Mouse (Mus musculus) hindbrain, embryonic 13.5 days (tissue): Measurements from ENCODE around the gene Rnf115. TPM values are rescaled to one million over a fixed set of nuclear protein-coding genes. Genes with fewer than 3 reads are reported as not detected.
"Not testable (repeated sequence)": the region's sequence is repeated elsewhere in the genome, so short reads cannot be mapped to it uniquely, and the experiment has no call there.

Experiments used
- ATAC-seq: fragments of 200-750 bp; cut with Nextera tagmentation; 2 replicates; pipeline ENCODE4 v1.8.0; 2017; ENCODE audit warnings: moderate TSS enrichment; ENCODE audit not compliant: low FRiP score
- H3K27ac ChIP-seq: fragments of 300-500 bp; sonication (generic); 2 replicates; pipeline ENCODE4 v1.5.1; 2015; ENCODE audit warnings: inconsistent platforms, mild to moderate bottlenecking, moderate library complexity
- H3K27me3 ChIP-seq: fragments of 300-500 bp; sonication (generic); 2 replicates; pipeline ENCODE4 v1.6.1; 2015; ENCODE audit warnings: mild to moderate bottlenecking, inconsistent platforms
- H3K36me3 ChIP-seq: fragments of 300-500 bp; sonication (generic); 2 replicates; pipeline ENCODE4 v1.6.1; 2015; ENCODE audit warnings: mild to moderate bottlenecking, inconsistent platforms
- H3K4me1 ChIP-seq: fragments of 300-500 bp; sonication (generic); replicated peaks from 2 replicates; pipeline ENCODE4 v1.6.1; 2015; ENCODE audit warnings: inconsistent platforms
- H3K4me2 ChIP-seq: fragments of 300-500 bp; sonication (generic); 2 replicates; pipeline ENCODE4 v1.6.1; 2015; ENCODE audit warnings: inconsistent platforms, mild to moderate bottlenecking, moderate library complexity
- H3K4me3 ChIP-seq: fragments of 300-500 bp; sonication (generic); 2 replicates; pipeline ENCODE4 v1.5.1; 2015; ENCODE audit warnings: mild to moderate bottlenecking, inconsistent platforms
- H3K9ac ChIP-seq: fragments of 300-500 bp; sonication (generic); 2 replicates; pipeline ENCODE4 v1.6.1; 2015; ENCODE audit warnings: mild to moderate bottlenecking, inconsistent platforms
- H3K9me3 ChIP-seq: fragments of 300-500 bp; sonication (generic); 2 replicates; pipeline ENCODE4 v1.6.1; 2016; ENCODE audit warnings: inconsistent platforms
- WGBS: fragments of 180-500 bp; shearing (Covaris S2); methylation state at CpG from one replicate; pipeline ENCODE4 v1.1.7; 2015; 5-methylcytosine and 5-hydroxymethylcytosine counted together
- polyA plus RNA-seq: library from polyadenylated mRNA; unstranded; fragments of >200 nt; fragmentation: Nextera tagmentation; extraction: Ambion mirVana; gene quantifications from 2 replicates; pipeline ENCODE4 v1.2.1, GENCODE M21; 2015

Gene Rnf115
- polyA plus RNA-seq, 1 experiment from 2014 or later = 70.3 TPM

DNA sequence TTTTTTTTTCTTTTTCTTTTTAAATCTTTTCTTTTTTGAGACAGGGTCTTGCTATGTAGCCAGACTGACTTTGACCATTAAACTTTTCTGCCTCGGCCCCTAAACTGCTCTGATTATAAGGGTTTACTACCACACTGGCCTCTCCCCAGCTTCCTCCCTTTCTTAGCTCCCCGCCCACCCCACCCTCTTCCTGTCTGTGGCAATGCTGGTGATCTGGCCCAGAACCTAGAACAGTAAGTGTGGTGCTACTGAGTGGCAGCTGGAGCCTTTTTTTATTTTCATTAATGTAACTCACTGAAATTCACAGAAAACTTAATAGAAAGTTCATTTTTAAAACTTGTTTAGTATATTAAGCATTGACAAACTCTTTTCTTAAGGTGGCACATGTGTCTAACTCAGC lies 11.6 kb upstream of the Rnf115 start:
- WGBS = 90% methylated on average over 2 of the region's 2 CpGs
- Histone ChIP-seq H3K27me3 (no peaks in the 10 kb centered on the region), H3K36me3 (peaks cover 67% of the 10 kb centered on the region), H3K9ac (no peak overlapping the region), H3K9me3 (no peaks in the 10 kb centered on the region), H3K4me2 (no peak overlapping the region), H3K4me3 (no peak overlapping the region), H3K4me1 (no peaks in the 10 kb centered on the region), H3K27ac (no peak overlapping the region)
- ATAC-seq = no peak

DNA sequence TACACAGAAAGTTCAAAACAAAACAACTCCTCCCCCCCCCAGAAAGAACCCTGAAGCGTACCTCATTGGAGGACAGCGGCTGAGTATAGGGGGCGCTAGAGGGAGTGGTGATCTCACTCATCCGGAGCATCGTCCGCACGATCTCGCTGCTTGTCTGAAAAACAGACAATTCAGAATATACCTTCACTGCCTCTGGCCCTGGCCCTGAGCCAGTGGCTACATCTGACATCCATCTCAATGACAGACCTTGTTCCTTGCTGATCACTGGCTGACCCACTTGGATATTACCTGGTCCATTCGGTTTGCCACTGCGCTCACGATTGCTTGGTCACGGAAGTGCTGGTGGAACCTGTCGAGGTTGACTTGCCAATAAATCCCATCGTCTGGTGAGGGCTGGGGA lies 8.3 kb upstream of the Rnf115 start:
- peak; percentile 13; the same call in 1 of the 2 replicates for ATAC-seq
- no peaks in the 10 kb centered on the region for H3K27me3 ChIP-seq
- no peak overlapping the region for H3K27ac ChIP-seq
- no peaks in the 10 kb centered on the region for H3K9me3 ChIP-seq
- H3K9ac ChIP-seq = no peak overlapping the region
- no peaks in the 10 kb centered on the region for H3K4me1 ChIP-seq
- H3K4me3 ChIP-seq = no peak overlapping the region
- H3K36me3 ChIP-seq = peaks cover 61% of the 10 kb centered on the region
- WGBS = 37% methylated on average over 14 of the region's 14 CpGs
- 0 out of 2 replicates have a peak overlapping the region, but pooled peaks have one; percentile 15 for H3K4me2 ChIP-seq

GRCm38 (mm10) chr3:96727828-96728633 lies 567 bp downstream of the Rnf115 start:
- Histone ChIP-seq H3K4me2 (peak overlapping the region; percentile 63), H3K4me1 (peaks cover 38% of the 10 kb centered on the region), H3K4me3 (peak overlapping the region; percentile 92), H3K9me3 (no peaks in the 10 kb centered on the region), H3K36me3 (peaks cover 9% of the 10 kb centered on the region), H3K27ac (peak overlapping the region; percentile 90), H3K9ac (peak overlapping the region; percentile 79), H3K27me3 (no peaks in the 10 kb centered on the region)
- peak; percentile 75 for ATAC-seq
- 1% methylated on average over 37 of the region's 42 CpGs for WGBS

DNA sequence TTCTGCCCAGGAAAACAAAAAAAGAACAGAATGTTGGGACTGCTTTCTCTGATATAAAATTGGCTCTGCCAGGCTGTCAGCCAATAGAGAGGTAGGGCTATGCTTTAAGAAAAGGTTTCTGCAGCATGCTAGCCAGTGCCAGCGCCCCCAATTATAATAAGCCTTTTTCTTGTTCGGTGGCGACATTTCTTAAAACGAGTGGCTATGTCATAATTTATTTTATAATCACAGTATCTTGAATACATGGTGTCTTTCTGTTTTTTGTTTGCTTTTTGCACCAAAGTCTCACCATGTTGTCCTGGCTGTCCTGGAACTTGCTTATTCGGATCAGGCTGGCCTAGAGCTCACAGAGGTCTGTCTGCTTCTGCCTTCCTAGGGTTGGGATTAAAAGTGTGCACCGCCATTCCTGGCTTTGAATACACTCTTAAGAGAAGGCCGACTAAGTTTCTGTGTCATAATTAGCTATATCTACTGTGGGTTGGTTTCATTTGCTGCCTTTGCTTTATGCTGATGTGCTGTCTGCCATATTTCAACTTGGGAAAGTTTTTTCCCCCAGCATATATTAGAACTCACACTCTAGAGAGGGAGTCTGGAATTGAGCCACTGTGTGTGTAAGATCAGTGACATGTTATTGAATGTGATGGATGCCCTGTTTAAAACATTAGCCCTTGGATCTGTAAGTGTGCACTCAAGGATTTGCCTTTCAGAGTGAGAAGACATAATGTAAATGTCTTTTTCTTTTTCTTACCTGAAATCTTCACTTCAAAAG lies 1.4 kb downstream of the Rnf115 start:
- H3K9me3 ChIP-seq = no peaks in the 10 kb centered on the region
- H3K27me3 ChIP-seq = no peaks in the 10 kb centered on the region
- no peak for ATAC-seq
- H3K4me2 ChIP-seq = peak overlapping the region; percentile 63
- peaks cover 38% of the 10 kb centered on the region for H3K4me1 ChIP-seq
- H3K36me3 ChIP-seq = peaks cover 1% of the 10 kb centered on the region
- peak overlapping the region; percentile 90; the same call in 1 of the 2 replicates for H3K27ac ChIP-seq
- WGBS = 53% methylated on average over 7 of the region's 7 CpGs
- peak overlapping the region; percentile 92 for H3K4me3 ChIP-seq
- peak overlapping the region; percentile 79 for H3K9ac ChIP-seq

GRCm38 (mm10) chr3:96729403-96729784 lies 1.9 kb downstream of the Rnf115 start:
- no peaks in the 10 kb centered on the region; the same call in 1 of the 2 replicates for H3K36me3 ChIP-seq
- no peaks in the 10 kb centered on the region for H3K9me3 ChIP-seq
- peaks cover 38% of the 10 kb centered on the region for H3K4me1 ChIP-seq
- 75% methylated on average over 3 of the region's 3 CpGs for WGBS
- peak overlapping the region; percentile 63 for H3K4me2 ChIP-seq
- peak overlapping the region; percentile 92; the same call in 1 of the 2 replicates for H3K4me3 ChIP-seq
- H3K9ac ChIP-seq = no peak overlapping the region
- no peaks in the 10 kb centered on the region for H3K27me3 ChIP-seq
- ATAC-seq = no peak
- no peak overlapping the region for H3K27ac ChIP-seq

DNA sequence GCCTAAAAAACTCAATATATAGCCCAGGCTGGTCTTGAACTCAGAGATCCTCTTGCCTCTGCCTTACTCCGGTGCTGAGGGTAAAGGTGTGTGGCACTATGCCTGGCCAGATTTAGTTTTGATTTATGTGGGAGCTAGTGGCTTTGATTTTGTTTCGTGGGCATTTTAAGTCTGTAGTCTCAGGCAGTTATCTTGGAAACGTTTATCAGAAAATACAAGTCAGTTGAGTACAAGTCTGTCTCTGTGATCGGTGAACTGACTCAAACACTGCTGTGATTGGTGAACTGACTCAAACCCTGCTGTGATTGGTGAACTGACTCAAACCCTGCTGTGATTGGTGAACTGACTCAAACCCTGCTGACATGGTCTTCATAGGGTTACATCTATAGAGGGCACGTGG lies 3.3 kb downstream of the Rnf115 start:
- Histone ChIP-seq H3K27ac (no peak overlapping the region), H3K27me3 (no peaks in the 10 kb centered on the region), H3K9me3 (no peaks in the 10 kb centered on the region), H3K4me3 (no peak overlapping the region), H3K4me2 (no peak overlapping the region), H3K9ac (no peak overlapping the region), H3K36me3 (no peaks in the 10 kb centered on the region), H3K4me1 (peaks cover 38% of the 10 kb centered on the region)
- WGBS = 75% methylated on average over 5 of the region's 5 CpGs
- no peak for ATAC-seq

- Histone ChIP-seq H3K4me2 (no peak overlapping the region), H3K4me1 (peaks cover 27% of the 10 kb centered on the region), H3K9ac (no peak overlapping the region), H3K27me3 (no peaks in the 10 kb centered on the region), H3K9me3 (no peaks in the 10 kb centered on the region), H3K36me3 (no peaks in the 10 kb centered on the region), H3K4me3 (no peak overlapping the region), H3K27ac (no peak overlapping the region)
- no peak for ATAC-seq
- WGBS = 97% methylated on average over 1 of the region's 1 CpGs
These were observed 6.5 kb downstream of the Rnf115 start for GRCm38 (mm10) chr3:96733984-96734383.

DNA sequence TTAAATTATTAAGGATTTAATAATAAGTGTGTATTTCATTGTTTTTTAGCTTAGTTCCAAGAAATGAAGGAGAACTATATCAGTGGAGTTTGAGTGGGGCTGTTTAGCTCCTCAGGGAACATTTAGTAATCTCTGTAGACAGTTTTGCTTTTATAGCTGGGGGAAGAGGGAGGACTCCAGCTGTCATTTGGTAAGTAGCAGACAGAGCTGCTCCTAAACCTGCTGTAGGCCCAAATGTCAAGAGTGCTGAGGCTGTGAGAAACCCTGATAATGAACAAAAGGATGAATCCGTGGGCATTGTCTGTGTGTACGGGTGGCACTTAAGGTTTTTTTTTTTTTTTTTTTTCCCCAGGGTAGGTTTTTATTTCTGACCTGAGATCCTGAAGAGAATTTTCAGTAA lies 7.7 kb downstream of the Rnf115 start:
- H3K4me2 ChIP-seq = no peak overlapping the region
- 74% methylated on average over 2 of the region's 2 CpGs for WGBS
- ATAC-seq = no peak
- H3K9me3 ChIP-seq = no peaks in the 10 kb centered on the region
- no peaks in the 10 kb centered on the region for H3K36me3 ChIP-seq
- H3K9ac ChIP-seq = no peak overlapping the region
- H3K27ac ChIP-seq = no peak overlapping the region
- H3K27me3 ChIP-seq = no peaks in the 10 kb centered on the region
- no peak overlapping the region for H3K4me3 ChIP-seq
- peaks cover 18% of the 10 kb centered on the region for H3K4me1 ChIP-seq

GRCm38 (mm10) chr3:96737013-96737740 lies 9.7 kb downstream of the Rnf115 start:
- 0 out of 2 replicates have a peak, but pooled peaks cover 4% of the 10 kb centered on the region for H3K4me1 ChIP-seq
- H3K4me2 ChIP-seq = no peak overlapping the region
- H3K4me3 ChIP-seq = no peak overlapping the region
- WGBS = 52% methylated on average over 1 of the region's 1 CpGs
- H3K36me3 ChIP-seq = no peaks in the 10 kb centered on the region
- no peaks in the 10 kb centered on the region for H3K9me3 ChIP-seq
- ATAC-seq = no peak
- H3K27me3 ChIP-seq = no peaks in the 10 kb centered on the region
- H3K27ac ChIP-seq = no peak overlapping the region
- H3K9ac ChIP-seq = no peak overlapping the region

DNA sequence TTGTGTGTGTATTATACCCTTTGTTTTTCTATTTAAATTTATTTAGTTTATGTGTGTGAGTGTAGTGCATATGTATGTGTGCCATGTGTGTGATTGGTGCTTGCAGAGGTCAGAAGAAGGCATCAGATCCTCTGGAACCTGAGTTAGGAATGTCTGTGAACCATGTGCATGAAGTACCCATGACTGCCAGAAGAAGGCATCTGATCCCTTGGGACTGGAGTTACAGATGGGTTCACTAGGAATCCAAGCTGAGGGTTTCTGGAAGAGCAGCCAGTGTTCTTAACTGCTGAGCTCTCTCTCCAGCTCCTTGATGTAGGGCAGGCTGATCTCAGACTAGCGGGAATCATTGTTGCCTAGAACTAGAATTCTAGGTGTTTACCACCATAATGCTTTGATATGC lies 10.5 kb downstream of the Rnf115 start:
- H3K4me1 ChIP-seq = 0 out of 2 replicates have a peak, but pooled peaks cover 4% of the 10 kb centered on the region
- no peaks in the 10 kb centered on the region for H3K27me3 ChIP-seq
- no peaks in the 10 kb centered on the region for H3K36me3 ChIP-seq
- H3K4me3 ChIP-seq = no peak overlapping the region
- H3K9me3 ChIP-seq = no peaks in the 10 kb centered on the region
- no peak for ATAC-seq
- no peak overlapping the region for H3K4me2 ChIP-seq
- H3K9ac ChIP-seq = no peak overlapping the region
- no peak overlapping the region for H3K27ac ChIP-seq
- WGBS = 91% methylated on average over 1 of the region's 1 CpGs

DNA sequence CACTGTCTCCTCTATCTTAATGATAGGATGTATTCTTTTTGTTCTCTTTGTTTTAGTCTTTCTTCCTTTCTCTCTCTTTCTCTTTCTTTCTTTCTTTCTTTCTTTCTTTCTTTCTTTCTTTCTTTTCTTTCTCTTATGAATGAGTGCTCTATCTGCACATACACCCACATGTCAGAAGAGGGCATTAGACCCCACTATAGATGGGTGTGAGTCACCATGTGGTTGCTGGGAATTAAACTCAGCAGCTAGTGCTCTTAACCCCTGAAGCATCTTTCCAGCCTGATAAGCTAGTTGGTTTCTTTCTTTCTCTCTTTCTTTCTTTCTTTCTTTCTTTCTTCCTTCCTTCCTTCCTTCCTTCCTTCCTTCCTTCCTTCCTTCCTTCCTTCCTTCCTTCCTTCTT lies 12.8 kb downstream of the Rnf115 start:
- H3K36me3 ChIP-seq, H3K27me3 ChIP-seq, H3K4me2 ChIP-seq, H3K9ac ChIP-seq, H3K4me3 ChIP-seq, H3K27ac ChIP-seq, H3K4me1 ChIP-seq, ATAC-seq, H3K9me3 ChIP-seq: not testable (repeated sequence)

DNA sequence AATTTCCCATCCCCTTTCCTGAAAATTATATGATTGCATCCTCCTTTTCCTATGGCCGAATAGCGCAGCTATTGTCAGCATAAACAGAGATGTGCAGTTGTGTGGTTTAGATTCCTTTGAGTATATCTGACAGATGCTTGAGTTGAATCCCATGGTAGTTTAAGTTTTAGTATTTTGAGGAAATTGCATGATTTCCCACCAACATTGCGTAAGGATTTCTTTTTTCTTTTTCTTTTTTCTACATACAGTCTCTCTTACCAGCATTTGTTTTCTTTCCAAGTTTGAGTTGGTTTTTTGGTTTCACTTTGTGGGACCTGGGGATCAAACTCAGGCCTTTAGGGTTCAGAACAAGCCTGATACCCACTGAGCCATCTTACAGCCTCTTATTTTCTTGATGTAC lies 16.9 kb downstream of the Rnf115 start:
- 96% methylated on average over 3 of the region's 3 CpGs for WGBS
- no peak for ATAC-seq
- H3K27ac ChIP-seq = no peak overlapping the region

More for the DNA sequence above, 16.9 kb downstream of the Rnf115 start:
- no peaks in the 10 kb centered on the region for H3K36me3 ChIP-seq
- H3K9ac ChIP-seq = no peak overlapping the region
- no peaks in the 10 kb centered on the region for H3K4me1 ChIP-seq
- H3K27me3 ChIP-seq = no peaks in the 10 kb centered on the region
- H3K9me3 ChIP-seq = no peaks in the 10 kb centered on the region
- H3K4me3 ChIP-seq = no peak overlapping the region
- H3K4me2 ChIP-seq = no peak overlapping the region
